Mouse (Mus musculus): ENCODE measurements around the gene Hhipl2. TPM values are rescaled to one million over a fixed set of nuclear protein-coding genes. Genes with fewer than 3 reads are reported as not detected.

Gene Hhipl2
- polyA plus RNA-seq, 1 experiment, result 0.05 TPM

- Histone ChIP-seq H3K27me3 (ENCODE audit: control insufficient read depth, insufficient read depth, insufficient read length) (no peaks in the 10 kb centered on the region), H3K79me2 (ENCODE audit: control insufficient read depth, insufficient read depth) (no peaks in the 10 kb centered on the region), H3K4me3 (no peak overlapping the region)
Measured at GRCm38 (mm10) chr1:183420296-183420695, 2.3 kb downstream of the Hhipl2 start.

DNA sequence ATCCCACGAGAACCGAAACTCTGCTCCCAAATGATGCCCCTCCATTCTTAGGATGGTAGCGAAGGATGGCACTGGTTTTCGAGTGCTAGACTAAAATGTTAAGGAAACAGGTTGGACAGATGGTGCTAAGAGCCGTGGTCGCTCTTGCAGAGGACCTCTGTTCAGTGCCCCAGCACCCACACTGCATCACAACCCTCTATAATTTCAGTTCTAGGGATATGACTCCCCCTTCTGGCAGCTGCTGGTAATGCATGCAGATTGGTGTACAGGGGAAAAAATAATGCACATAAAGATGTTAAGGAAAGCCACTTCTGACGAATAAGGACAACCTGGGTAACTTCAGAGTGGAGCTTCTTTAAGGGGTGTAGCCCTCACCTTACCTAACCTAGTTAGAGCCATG, 6.1 kb downstream of the Hhipl2 start:
- Histone ChIP-seq H3K79me2 (ENCODE audit: control insufficient read depth, insufficient read depth) (no peaks in the 10 kb centered on the region), H3K4me3 (no peak overlapping the region), H3K27me3 (ENCODE audit: control insufficient read depth, insufficient read depth, insufficient read length) (no peaks in the 10 kb centered on the region), H3K36me3 (ENCODE audit: control insufficient read depth, insufficient read depth) (no peaks in the 10 kb centered on the region), H3ac (ENCODE audit: control insufficient read depth, insufficient read length) (no peak overlapping the region), H3K4me2 (ENCODE audit: low read depth) (no peak overlapping the region)
- TF ChIP-seq MAX (IDR thresholded peaks at IDR 0.05; ENCODE audit: low read depth) (no peak), SRF (IDR thresholded peaks at IDR 0.05; ENCODE audit: control insufficient read depth, insufficient read length, low read depth) (no peak), USF1 (IDR thresholded peaks at IDR 0.05; ENCODE audit: low read depth) (no peak)

More at GRCm38 (mm10) chr1:183420296-183420695, 2.3 kb downstream of the Hhipl2 start:
- no peak overlapping the region for H3ac ChIP-seq (ENCODE audit: control insufficient read depth, insufficient read length)
- H3K36me3 ChIP-seq (ENCODE audit: control insufficient read depth, insufficient read depth), result no peaks in the 10 kb centered on the region
- no peak for TF ChIP-seq TCF3 (IDR thresholded peaks at IDR 0.05; ENCODE audit: insufficient read length, low read depth)
- TF ChIP-seq MAX (IDR thresholded peaks at IDR 0.05; ENCODE audit: low read depth), result no peak
- no peak for TF ChIP-seq MYOG (IDR thresholded peaks at IDR 0.05; ENCODE audit: control insufficient read depth in 1 of 3, insufficient read depth in 1 of 3, insufficient read length in 2 of 3, low read depth in 2 of 3)
- no peak for TF ChIP-seq MYOD1 (IDR thresholded peaks at IDR 0.05; ENCODE audit: control insufficient read depth in 1 of 3, insufficient read length in 2 of 3, low read depth in 2 of 3)
- TF ChIP-seq SRF (IDR thresholded peaks at IDR 0.05; ENCODE audit: control insufficient read depth, insufficient read length, low read depth), result no peak
- TF ChIP-seq E2F4 (IDR thresholded peaks at IDR 0.05; ENCODE audit: insufficient read depth), result no peak
- H3K4me2 ChIP-seq (ENCODE audit: low read depth), result no peak overlapping the region

- no peak overlapping the region for H3ac ChIP-seq (ENCODE audit: control insufficient read depth, insufficient read length)
- TF ChIP-seq CEBPB (IDR thresholded peaks at IDR 0.05; ENCODE audit: insufficient read depth, poor library complexity, severe bottlenecking) (no peak), TCF12 (IDR thresholded peaks at IDR 0.05; ENCODE audit: insufficient read depth, poor library complexity, severe bottlenecking) (no peak), MYOG (IDR thresholded peaks at IDR 0.05; ENCODE audit: control insufficient read depth in 1 of 3, insufficient read depth in 1 of 3, insufficient read length in 2 of 3, low read depth in 2 of 3) (no peak), USF1 (IDR thresholded peaks at IDR 0.05; ENCODE audit: low read depth) (no peak), REST (IDR thresholded peaks at IDR 0.05; ENCODE audit: insufficient read depth, insufficient read length) (no peak), TCF3 (IDR thresholded peaks at IDR 0.05; ENCODE audit: insufficient read length, low read depth) (no peak), POLR2A (IDR thresholded peaks at IDR 0.05; ENCODE audit: insufficient read length, low read depth) (no peak), SRF (IDR thresholded peaks at IDR 0.05; ENCODE audit: control insufficient read depth, insufficient read length, low read depth) (no peak), MYOD1 (IDR thresholded peaks at IDR 0.05; ENCODE audit: control insufficient read depth in 1 of 3, insufficient read length in 2 of 3, low read depth in 2 of 3) (no peak), POLR2AphosphoS2 (IDR thresholded peaks at IDR 0.05; ENCODE audit: insufficient read length, low read depth) (no peak), MAX (IDR thresholded peaks at IDR 0.05; ENCODE audit: low read depth) (no peak)
- H3K27me3 ChIP-seq (ENCODE audit: control insufficient read depth, insufficient read depth, insufficient read length), result no peaks in the 10 kb centered on the region
- H3K4me3 ChIP-seq, result no peak overlapping the region
- no peaks in the 10 kb centered on the region for H3K79me2 ChIP-seq (ENCODE audit: control insufficient read depth, insufficient read depth)
- H3K4me2 ChIP-seq (ENCODE audit: low read depth), result no peak overlapping the region
- no peaks in the 10 kb centered on the region for H3K36me3 ChIP-seq (ENCODE audit: control insufficient read depth, insufficient read depth)
Measured at GRCm38 (mm10) chr1:183434918-183435317, 16.9 kb downstream of the Hhipl2 start.

DNA sequence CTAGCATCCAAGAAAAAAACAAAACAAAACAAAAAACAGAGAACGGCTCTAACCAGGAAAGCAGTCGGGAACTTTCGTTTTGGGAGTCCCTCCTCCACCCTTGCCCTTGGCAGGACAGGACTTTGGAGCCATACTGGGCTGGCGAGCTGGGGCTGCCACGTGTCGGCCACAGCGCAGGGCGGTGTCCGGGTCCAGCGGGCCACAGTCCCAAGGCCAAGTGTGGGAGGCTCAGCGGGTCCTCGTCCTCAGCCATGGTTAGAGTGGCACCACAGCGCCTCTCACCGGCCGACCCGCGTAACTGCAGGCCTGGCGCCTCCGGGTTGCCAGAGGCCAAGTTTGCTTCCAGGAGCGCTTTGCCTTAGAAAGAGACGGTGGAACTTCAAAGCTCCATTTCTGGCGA, 21.0 kb downstream of the Hhipl2 start:
- Histone ChIP-seq H3K27me3 (ENCODE audit: control insufficient read depth, insufficient read depth, insufficient read length) (no peaks in the 10 kb centered on the region), H3K79me2 (ENCODE audit: control insufficient read depth, insufficient read depth) (no peaks in the 10 kb centered on the region), H3K4me2 (ENCODE audit: low read depth) (peak overlapping the region; percentile 62), H3K36me3 (ENCODE audit: control insufficient read depth, insufficient read depth) (no peaks in the 10 kb centered on the region), H3K4me3 (no peak overlapping the region), H3ac (ENCODE audit: control insufficient read depth, insufficient read length) (no peak overlapping the region)
- TF ChIP-seq POLR2A (IDR thresholded peaks at IDR 0.05; ENCODE audit: insufficient read length, low read depth) (peak; percentile 56), REST (IDR thresholded peaks at IDR 0.05; ENCODE audit: insufficient read depth, insufficient read length) (no peak), USF1 (IDR thresholded peaks at IDR 0.05; ENCODE audit: low read depth) (no peak), TCF12 (IDR thresholded peaks at IDR 0.05; ENCODE audit: insufficient read depth, poor library complexity, severe bottlenecking) (no peak), MAX (IDR thresholded peaks at IDR 0.05; ENCODE audit: low read depth) (no peak), CEBPB (IDR thresholded peaks at IDR 0.05; ENCODE audit: insufficient read depth, poor library complexity, severe bottlenecking) (no peak), TCF3 (IDR thresholded peaks at IDR 0.05; ENCODE audit: insufficient read length, low read depth) (no peak)

DNA sequence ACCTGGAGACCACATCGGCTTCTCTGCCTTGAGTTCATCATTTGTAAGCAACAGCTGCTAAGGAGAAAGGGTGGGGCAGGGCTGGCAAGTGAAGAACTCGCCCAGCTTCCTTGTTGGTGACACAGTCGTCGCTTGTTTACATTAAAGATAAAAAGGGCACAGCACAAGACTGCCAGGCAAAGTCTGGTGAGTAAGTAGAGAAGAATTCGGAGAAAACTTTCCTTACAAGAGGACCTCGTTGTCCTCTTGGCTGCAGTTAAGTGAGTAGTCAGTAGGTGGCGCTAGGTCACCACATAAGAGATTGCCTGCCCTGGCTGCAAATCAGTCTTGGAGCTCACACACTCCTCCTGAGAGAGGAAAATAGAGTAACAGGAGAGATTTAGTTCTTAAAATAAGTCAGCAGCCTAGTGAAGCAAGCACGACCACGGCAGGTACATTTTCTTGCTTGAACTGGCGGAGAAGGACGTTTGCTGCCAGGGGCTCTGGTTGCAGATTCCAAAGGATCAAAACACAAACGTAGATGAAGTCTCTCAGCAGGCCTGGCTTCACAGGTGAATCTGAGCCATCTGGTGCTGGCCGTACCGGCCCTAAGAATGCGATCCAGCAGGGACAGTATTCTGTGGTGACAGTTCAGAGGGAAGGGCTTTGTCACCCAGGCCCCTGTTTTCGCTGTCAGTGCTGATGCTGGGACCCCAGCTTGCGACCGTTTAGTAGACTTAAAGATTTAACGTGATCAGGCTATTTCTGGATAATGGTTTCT, 24.2 kb downstream of the Hhipl2 start:
- Histone ChIP-seq H3K27me3 (ENCODE audit: control insufficient read depth, insufficient read depth, insufficient read length) (no peaks in the 10 kb centered on the region), H3K79me2 (ENCODE audit: control insufficient read depth, insufficient read depth) (no peaks in the 10 kb centered on the region), H3ac (ENCODE audit: control insufficient read depth, insufficient read length) (no peak overlapping the region), H3K4me3 (no peak overlapping the region), H3K36me3 (ENCODE audit: control insufficient read depth, insufficient read depth) (no peaks in the 10 kb centered on the region), H3K4me2 (ENCODE audit: low read depth) (peak overlapping the region; percentile 37)
- no peak for TF ChIP-seq CEBPB (IDR thresholded peaks at IDR 0.05; ENCODE audit: insufficient read depth, poor library complexity, severe bottlenecking)
- no peak for TF ChIP-seq POLR2AphosphoS2 (IDR thresholded peaks at IDR 0.05; ENCODE audit: insufficient read length, low read depth)
- no peak for TF ChIP-seq SRF (IDR thresholded peaks at IDR 0.05; ENCODE audit: control insufficient read depth, insufficient read length, low read depth)
- peak in 1 of 3 experiments; percentile 56 for TF ChIP-seq MYOD1 (IDR thresholded peaks at IDR 0.05; ENCODE audit: control insufficient read depth in 1 of 3, insufficient read length in 2 of 3, low read depth in 2 of 3)
- TF ChIP-seq REST (IDR thresholded peaks at IDR 0.05; ENCODE audit: insufficient read depth, insufficient read length), result no peak
- TF ChIP-seq E2F4 (IDR thresholded peaks at IDR 0.05; ENCODE audit: insufficient read depth), result no peak
- no peak for TF ChIP-seq MAX (IDR thresholded peaks at IDR 0.05; ENCODE audit: low read depth)
- TF ChIP-seq POLR2A (IDR thresholded peaks at IDR 0.05; ENCODE audit: insufficient read length, low read depth), result no peak
- no peak for TF ChIP-seq TCF3 (IDR thresholded peaks at IDR 0.05; ENCODE audit: insufficient read length, low read depth)
- TF ChIP-seq TCF12 (IDR thresholded peaks at IDR 0.05; ENCODE audit: insufficient read depth, poor library complexity, severe bottlenecking), result no peak
- TF ChIP-seq USF1 (IDR thresholded peaks at IDR 0.05; ENCODE audit: low read depth), result no peak
- peak in 2 of 3 experiments; percentile 33 to 65 for TF ChIP-seq MYOG (IDR thresholded peaks at IDR 0.05; ENCODE audit: control insufficient read depth in 1 of 3, insufficient read depth in 1 of 3, insufficient read length in 2 of 3, low read depth in 2 of 3)
